Mouse (Mus musculus) fibroblast of lung, adult 2 months (primary cell): ENCODE data around the gene March11.

Experiments used
- DNase-seq: peaks from one replicate; pipeline ENCODE4 v3.0.0-alpha.2; 2011; ENCODE audit warnings: low read depth

Gene March11

GRCm38 (mm10) chr15:26374232-26374631 lies 65.4 kb downstream of the March11 start:
- DNase-seq = no peak

- no peak for DNase-seq
Observed at GRCm38 (mm10) chr15:26374946-26375345, 66.1 kb downstream of the March11 start.

GRCm38 (mm10) chr15:26377355-26377754 lies 68.5 kb downstream of the March11 start:
- DNase-seq = no peak

GRCm38 (mm10) chr15:26378879-26379278 lies 70.0 kb downstream of the March11 start:
- DNase-seq = no peak

GRCm38 (mm10) chr15:26379831-26380230 lies 71.0 kb downstream of the March11 start:
- DNase-seq = no peak

GRCm38 (mm10) chr15:26380844-26381243 lies 72.0 kb downstream of the March11 start:
- no peak for DNase-seq

- DNase-seq = no peak
Observed at GRCm38 (mm10) chr15:26390001-26390400, 81.2 kb downstream of the March11 start.

GRCm38 (mm10) chr15:26396556-26396955 lies 87.7 kb downstream of the March11 start:
- DNase-seq = no peak

- no peak for DNase-seq
Observed at GRCm38 (mm10) chr15:26425284-26425683, 116.4 kb downstream of the March11 start.

- DNase-seq = no peak
Observed at GRCm38 (mm10) chr15:26426231-26426630, 117.4 kb downstream of the March11 start.

GRCm38 (mm10) chr15:26430565-26430964 lies 121.7 kb downstream of the March11 start:
- DNase-seq = no peak

- DNase-seq = peak; percentile 7
Observed at GRCm38 (mm10) chr15:26432676-26433075, 123.8 kb downstream of the March11 start.

- DNase-seq = no peak
Observed at GRCm38 (mm10) chr15:26435725-26436124, 126.9 kb downstream of the March11 start.

- no peak for DNase-seq
Observed at GRCm38 (mm10) chr15:26437113-26437512, 128.3 kb downstream of the March11 start.
